Mouse (Mus musculus): ENCODE data around the gene Ahsg.

Ahsg gene

GRCm38 (mm10) chr16:22888835-22889234 is 2.2 kb upstream of the Ahsg start:
- no peak for ATAC-seq (ENCODE audit: low TSS enrichment)

- no peak for ATAC-seq (ENCODE audit: low TSS enrichment)
Observed at GRCm38 (mm10) chr16:22889716-22890115, 1.4 kb upstream of the Ahsg start.

- no peak for ATAC-seq (ENCODE audit: low TSS enrichment)
Observed at GRCm38 (mm10) chr16:22891733-22892154, 667 bp downstream of the Ahsg start.

- no peak for ATAC-seq (ENCODE audit: low TSS enrichment)
Observed at GRCm38 (mm10) chr16:22894095-22894494, 3.0 kb downstream of the Ahsg start.

- no peak for ATAC-seq (ENCODE audit: low TSS enrichment)
Observed at GRCm38 (mm10) chr16:22896618-22897017, 5.5 kb downstream of the Ahsg start.

GRCm38 (mm10) chr16:22899346-22899745 is 8.3 kb downstream of the Ahsg start:
- no peak for ATAC-seq (ENCODE audit: low TSS enrichment)

GRCm38 (mm10) chr16:22899866-22900570 is 8.9 kb downstream of the Ahsg start:
- ATAC-seq (ENCODE audit: low TSS enrichment): no peak

GRCm38 (mm10) chr16:22901326-22901725 is 10.2 kb downstream of the Ahsg start:
- no peak for ATAC-seq (ENCODE audit: low TSS enrichment)

GRCm38 (mm10) chr16:22909290-22909689 is 18.2 kb downstream of the Ahsg start:
- no peak for ATAC-seq (ENCODE audit: low TSS enrichment)

- ATAC-seq (ENCODE audit: low TSS enrichment): no peak
Observed at GRCm38 (mm10) chr16:22911986-22912385, 20.9 kb downstream of the Ahsg start.

- ATAC-seq (ENCODE audit: low TSS enrichment): no peak
Observed at GRCm38 (mm10) chr16:22912886-22913285, 21.8 kb downstream of the Ahsg start.

- ATAC-seq (ENCODE audit: low TSS enrichment): no peak
Observed at GRCm38 (mm10) chr16:22914276-22914675, 23.2 kb downstream of the Ahsg start.

- ATAC-seq (ENCODE audit: low TSS enrichment): no peak
Observed at GRCm38 (mm10) chr16:22918034-22918433, 27.0 kb downstream of the Ahsg start, which contains the start of gene Fetub. Gene Fetub, plus strand, starts transcription at chr16:22918334.

- no peak for ATAC-seq (ENCODE audit: low TSS enrichment)
Observed at GRCm38 (mm10) chr16:22918664-22919312, 27.7 kb downstream of the Ahsg start.

- no peak for ATAC-seq (ENCODE audit: low TSS enrichment)
Observed at GRCm38 (mm10) chr16:22919971-22920854, 29.1 kb downstream of the Ahsg start.

GRCm38 (mm10) chr16:22921761-22922160 is 30.7 kb downstream of the Ahsg start:
- no peak for ATAC-seq (ENCODE audit: low TSS enrichment)

- no peak for ATAC-seq (ENCODE audit: low TSS enrichment)
Observed at GRCm38 (mm10) chr16:22922433-22922832, 31.4 kb downstream of the Ahsg start.

- no peak for ATAC-seq (ENCODE audit: low TSS enrichment)
Observed at GRCm38 (mm10) chr16:22929575-22929974, 38.5 kb downstream of the Ahsg start.

- no peak for ATAC-seq (ENCODE audit: low TSS enrichment)
Observed at GRCm38 (mm10) chr16:22931431-22932200, 40.5 kb downstream of the Ahsg start.

- no peak for ATAC-seq (ENCODE audit: low TSS enrichment)
Observed at GRCm38 (mm10) chr16:22937631-22938030, 46.6 kb downstream of the Ahsg start.

GRCm38 (mm10) chr16:22938541-22938940 is 47.5 kb downstream of the Ahsg start:
- ATAC-seq (ENCODE audit: low TSS enrichment): no peak

Data from frontal cortex, adult (tissue).